Mouse (Mus musculus) ovary, postnatal 36 days (tissue): ENCODE measurements at regions not wholly inside any gene's neighbourhood (a gene's known extent, or its start where the extent isn't known, plus 50 kb on each side); places are given as distances from the start of the nearest gene placed in this dataset.

Experiments used
- DNase-seq: peaks from one replicate; pipeline ENCODE4 v3.0.0; 2022; ENCODE audit warnings: low spot score, mixed read lengths

GRCm38 (mm10) chr9:35360139-35361100 lies 60.5 kb upstream of the Cdon start:
- peak; percentile 59 for DNase-seq

GRCm38 (mm10) chr9:35361432-35361831 lies 59.5 kb upstream of the Cdon start:
- DNase-seq: no peak

GRCm38 (mm10) chr9:35362276-35362675 lies 58.7 kb upstream of the Cdon start:
- DNase-seq: peak; percentile 32

GRCm38 (mm10) chr9:35363079-35363478 lies 57.8 kb upstream of the Cdon start:
- no peak for DNase-seq

GRCm38 (mm10) chr9:35363936-35364335 lies 57.0 kb upstream of the Cdon start:
- DNase-seq: no peak

GRCm38 (mm10) chr9:35365975-35366374 lies 55.0 kb upstream of the Cdon start:
- no peak for DNase-seq

GRCm38 (mm10) chr9:35369063-35369462 lies 51.9 kb upstream of the Cdon start:
- no peak for DNase-seq

- no peak for DNase-seq
These were observed 50.9 kb upstream of the Cdon start for GRCm38 (mm10) chr9:35370031-35370430.

GRCm38 (mm10) chr9:35370895-35371294 lies 50.0 kb upstream of the Cdon start:
- no peak for DNase-seq
